Mouse (Mus musculus) CH12.LX (cell line): ENCODE measurements around the gene Kptn. TPM values are rescaled to one million over a fixed set of nuclear protein-coding genes. Genes with fewer than 3 reads are reported as not detected.

Experiments
- DNase-seq: peaks from one replicate; pipeline ENCODE4 v3.0.0-alpha.2; 2013; ENCODE audit errors: extremely low read depth
- H3K27ac ChIP-seq: 2 replicates; pipeline ENCODE4 v1.5.1; 2012; ENCODE audit warnings: low read depth, mild to moderate bottlenecking, control low read depth, moderate library complexity; ENCODE audit not compliant: insufficient read depth
- H3K27me3 ChIP-seq: replicated peaks from 2 replicates; pipeline ENCODE3; 2012; ENCODE audit warnings: inconsistent platforms
- H3K36me3 ChIP-seq, 2 experiments: replicated peaks in 1 of 2; 2 replicates each; pipeline versions ENCODE3 to v1.6.1; 2012; ENCODE audit warnings: inconsistent platforms in 1 of 2, low read length in 1 of 2, mild to moderate bottlenecking in 1 of 2, mixed read lengths in 1 of 2, moderate library complexity in 1 of 2; ENCODE audit not compliant: control insufficient read depth in 1 of 2, insufficient read depth in 1 of 2
- H3K4me1 ChIP-seq, 2 experiments: 2 replicates each; pipeline ENCODE4 v1.6.1; 2012; ENCODE audit warnings: inconsistent platforms in 1 of 2, moderate library complexity in 1 of 2; ENCODE audit not compliant: insufficient read depth in 2 of 2, control insufficient read depth in 1 of 2
- H3K4me2 ChIP-seq: 2 replicates; pipeline ENCODE4 v1.6.1; 2012; ENCODE audit warnings: low read depth, mild to moderate bottlenecking, control low read depth; ENCODE audit not compliant: poor library complexity, insufficient read depth, severe bottlenecking
- H3K4me3 ChIP-seq, 3 experiments: fragments of 150-350 bp in 1 of 3; sonication (generic) in 1 of 3; replicated peaks in 1 of 3; 2 replicates each; pipeline versions ENCODE3 to v1.5.1; 2011 to 2012; ENCODE audit warnings: low read depth in 2 of 3, low read length in 2 of 3, mild to moderate bottlenecking in 2 of 3, moderate library complexity in 2 of 3, control low read depth in 1 of 3, improper control_type of control experiment in 1 of 3, inconsistent platforms in 1 of 3, mixed read lengths in 1 of 3; ENCODE audit not compliant: poor library complexity in 1 of 3
- H3K79me2 ChIP-seq: replicated peaks from 2 replicates; pipeline ENCODE4 v1.6.1; 2012; ENCODE audit warnings: mild to moderate bottlenecking, moderate library complexity; ENCODE audit not compliant: control insufficient read depth, poor library complexity, insufficient read depth, severe bottlenecking; ENCODE audit errors: extremely low read depth
- H3K9ac ChIP-seq: 2 replicates; pipeline ENCODE4 v1.6.1; 2012; ENCODE audit warnings: low read depth, mild to moderate bottlenecking, control low read depth, moderate library complexity; ENCODE audit not compliant: insufficient read depth
- H3K9me3 ChIP-seq: replicated peaks from 2 replicates; pipeline ENCODE3; 2012; ENCODE audit warnings: low read length, inconsistent platforms, mixed read lengths
- BHLHE40 ChIP-seq: IDR thresholded peaks from 2 replicates; pipeline ENCODE4 v1.6.1; 2011; ENCODE audit warnings: mild to moderate bottlenecking, low read depth, low read length, improper control_type of control experiment
- CHD2 ChIP-seq: IDR thresholded peaks from 2 replicates; pipeline ENCODE4 v1.6.1; 2011; ENCODE audit warnings: low read length, improper control_type of control experiment
- ELF1 ChIP-seq: IDR thresholded peaks from 2 replicates; pipeline ENCODE4 v1.6.1; 2014; ENCODE audit warnings: low read depth, mild to moderate bottlenecking, inconsistent platforms, low read length, improper control_type of control experiment
- EP300 ChIP-seq: IDR thresholded peaks from 2 replicates; pipeline ENCODE4 v1.6.1; 2011; ENCODE audit warnings: low read length, improper control_type of control experiment
- ETS1 ChIP-seq: conservative IDR thresholded peaks from 2 replicates; pipeline ENCODE4 v1.6.1; 2012; ENCODE audit warnings: low read depth, mild to moderate bottlenecking, inconsistent platforms, low read length, improper control_type of control experiment, moderate library complexity
- GABPA ChIP-seq: IDR thresholded peaks from 2 replicates; pipeline ENCODE4 v1.6.1; 2012; ENCODE audit warnings: low read depth, low read length, improper control_type of control experiment, inconsistent platforms; ENCODE audit not compliant: insufficient replicate concordance
- HCFC1 ChIP-seq: IDR thresholded peaks from 2 replicates; pipeline ENCODE4 v1.6.1; 2012; ENCODE audit warnings: low read depth, mild to moderate bottlenecking, inconsistent platforms, low read length, improper control_type of control experiment
- IRF4 ChIP-seq: IDR thresholded peaks from 2 replicates; pipeline ENCODE4 v1.6.1; 2014; ENCODE audit warnings: low read depth, mild to moderate bottlenecking, inconsistent platforms, low read length, improper control_type of control experiment
- JUN ChIP-seq: IDR thresholded peaks from 2 replicates; pipeline ENCODE4 v1.6.1; 2011; ENCODE audit warnings: low read depth, mild to moderate bottlenecking, low read length, improper control_type of control experiment, moderate library complexity; ENCODE audit not compliant: insufficient read depth
- JUND ChIP-seq: conservative IDR thresholded peaks from 2 replicates; pipeline ENCODE4 v1.6.1; 2011; ENCODE audit warnings: low read depth, low read length, improper control_type of control experiment
- MAFK ChIP-seq: IDR thresholded peaks from 2 replicates; pipeline ENCODE4 v1.6.1; 2011; ENCODE audit warnings: low read length, improper control_type of control experiment; ENCODE audit not compliant: insufficient replicate concordance
- MAX ChIP-seq: IDR thresholded peaks from 2 replicates; pipeline ENCODE4 v1.6.1; 2011; ENCODE audit warnings: low read length, improper control_type of control experiment
- MEF2A ChIP-seq: IDR thresholded peaks from 2 replicates; pipeline ENCODE4 v1.6.1; 2014; ENCODE audit warnings: low read depth, mild to moderate bottlenecking, inconsistent platforms, low read length, improper control_type of control experiment, borderline replicate concordance
- MXI1 ChIP-seq: IDR thresholded peaks from 2 replicates; pipeline ENCODE4 v1.6.1; 2011; ENCODE audit warnings: mild to moderate bottlenecking, low read depth, low read length, improper control_type of control experiment
- NRF1 ChIP-seq: IDR thresholded peaks from 2 replicates; pipeline ENCODE4 v1.6.1; 2014; ENCODE audit warnings: low read depth, mild to moderate bottlenecking, inconsistent platforms, low read length, improper control_type of control experiment, moderate library complexity
- PAX5 ChIP-seq: IDR thresholded peaks from 2 replicates; pipeline ENCODE4 v1.6.1; 2012; ENCODE audit warnings: low read length, inconsistent platforms, mixed read lengths
- POLR2AphosphoS2 ChIP-seq: IDR thresholded peaks from 2 replicates; pipeline ENCODE4 v1.6.1; 2011; ENCODE audit warnings: low read depth, low read length, improper control_type of control experiment
- RCOR1 ChIP-seq: conservative IDR thresholded peaks from 2 replicates; pipeline ENCODE4 v1.6.1; 2012; ENCODE audit warnings: low read depth, mild to moderate bottlenecking, inconsistent platforms, low read length, improper control_type of control experiment
- SIN3A ChIP-seq: IDR thresholded peaks from 2 replicates; pipeline ENCODE4 v1.6.1; 2012; ENCODE audit warnings: low read length, improper control_type of control experiment, inconsistent platforms
- UBTF ChIP-seq: IDR thresholded peaks from 2 replicates; pipeline ENCODE4 v1.6.1; 2012; ENCODE audit warnings: low read depth, mild to moderate bottlenecking, inconsistent platforms, low read length, improper control_type of control experiment, moderate library complexity
- ZC3H11A ChIP-seq: IDR thresholded peaks from 2 replicates; pipeline ENCODE4 v1.6.1; 2012; ENCODE audit warnings: low read depth, mild to moderate bottlenecking, inconsistent platforms, low read length, improper control_type of control experiment
- dilution Hi-C: fragments of 300-500 bp; cut with MboI; formaldehyde crosslinking; loops from 2 replicates; pipeline ENCODE4 v1.14.3; 2020; ENCODE audit warnings: low sequenced_read_pairs; ENCODE audit not compliant: extremely low pct_unique_long_range_greater_than_20kb, extremely low pct_ligation_motif_present
- in situ Hi-C: fragments of 300-500 bp; cut with MboI; formaldehyde crosslinking; loops from 3 replicates; pipeline ENCODE4 v1.14.3; 2019; ENCODE audit warnings: low sequenced_read_pairs, low pct_ligation_motif_present, low pct_unique_long_range_greater_than_20kb, mixed read lengths
- polyA plus RNA-seq: library from polyadenylated mRNA; unstranded; fragments of >175 nt; gene quantifications from 2 replicates; pipeline ENCODE4 v1.2.1, GENCODE M21; 2012; ENCODE audit warnings: low read depth; ENCODE audit not compliant: insufficient read length
- total RNA-seq, 2 experiments: library from RNA; depleted of rRNA; stranded (reverse); fragments of 300-350 nt in 1 of 2; fragments of >200 nt in 1 of 2; gene quantifications; 2 replicates each; pipeline ENCODE4 v1.2.3; 2012 to 2014

Kptn gene
- total and polyA plus RNA-seq, 3 experiments = 14.5 to 25.4 (median 17.5) TPM

DNA sequence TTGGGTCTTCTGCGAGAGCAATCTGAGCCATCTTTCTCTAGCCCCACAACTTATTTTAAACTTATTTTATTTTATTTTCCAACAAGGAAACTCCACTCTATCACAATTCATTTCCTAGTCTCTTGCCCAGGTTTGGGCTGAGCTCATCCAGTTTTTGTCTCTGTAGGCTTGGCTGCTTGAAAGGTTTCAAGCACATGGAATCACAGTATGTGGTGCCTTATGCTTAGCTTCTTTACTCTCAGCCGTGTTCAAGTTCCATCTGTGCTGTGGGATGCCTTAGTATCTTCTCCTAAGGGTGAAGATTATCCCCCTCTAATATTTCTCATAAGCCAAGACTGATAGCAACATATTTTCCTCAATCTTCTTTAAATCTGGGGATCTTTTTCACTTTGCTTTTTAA, 32.1 kb upstream of the Kptn start:
- TF ChIP-seq ELF1 = no peak
- no peak for TF ChIP-seq HCFC1
- no peak for TF ChIP-seq CHD2
- TF ChIP-seq PAX5 = no peak
- no peak for TF ChIP-seq IRF4
- TF ChIP-seq MAX = no peak
- no peak for TF ChIP-seq JUND
- TF ChIP-seq MAFK = no peak
- TF ChIP-seq UBTF = no peak
- TF ChIP-seq EP300 = no peak
- TF ChIP-seq NRF1 = no peak
- TF ChIP-seq GABPA = no peak
- DNase-seq = no peak
- H3K9ac ChIP-seq = no peak overlapping the region
- in situ Hi-C loops = no loop called here
- dilution Hi-C loops = no loop called here
- no peak overlapping the region for H3K4me2 ChIP-seq
- no peak overlapping the region for H3K4me3 ChIP-seq
- no peaks in the 10 kb centered on the region for H3K36me3 ChIP-seq
- peaks cover 8% of the 10 kb centered on the region for H3K27me3 ChIP-seq
- H3K9me3 ChIP-seq = no peaks in the 10 kb centered on the region
- no peaks in the 10 kb centered on the region for H3K79me2 ChIP-seq
- H3K4me1 ChIP-seq = no peaks in the 10 kb centered on the region
- H3K27ac ChIP-seq = no peak overlapping the region

DNA sequence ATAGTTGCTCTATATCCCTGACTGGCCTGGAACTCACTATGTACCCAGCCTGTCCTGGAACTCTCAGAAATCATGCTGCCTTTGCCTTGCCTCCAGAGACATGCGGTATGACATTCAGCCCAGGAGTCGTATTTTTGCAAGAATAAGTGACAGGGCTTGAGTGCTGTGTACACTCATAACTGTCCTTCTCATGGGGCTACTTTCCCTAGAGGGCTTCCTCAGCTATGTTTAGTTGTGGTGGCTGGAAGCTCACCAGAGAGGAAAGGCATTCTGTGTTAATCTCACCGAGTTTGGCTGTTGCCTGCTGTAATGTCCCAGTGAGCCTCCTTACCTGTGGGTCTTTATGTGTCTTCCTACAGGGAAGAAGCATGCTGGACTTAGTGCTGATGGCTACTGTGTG, 25.1 kb upstream of the Kptn start:
- Histone ChIP-seq H3K4me1 (peaks cover 19 to 24% of the 10 kb centered on the region in 2 experiments), H3K27ac (no peak overlapping the region), H3K4me3 (no peak overlapping the region), H3K4me2 (0 out of 2 replicates have a peak overlapping the region, but pooled peaks have one; percentile 23)
- no peak; the same call in 1 of the 2 replicates for TF ChIP-seq SIN3A
- peak; percentile 20; the same call in 1 of the 2 replicates for TF ChIP-seq EP300
- TF ChIP-seq BHLHE40 = no peak
- TF ChIP-seq ZC3H11A = no peak
- no peak for TF ChIP-seq MXI1
- TF ChIP-seq JUND = 0 out of 2 replicates have a peak, but pooled peaks have one; percentile 43
- no peak for TF ChIP-seq POLR2AphosphoS2
- peak; percentile 26; the same call in 1 of the 2 replicates for TF ChIP-seq JUN
- TF ChIP-seq RCOR1 = no peak
- peak; percentile 57 for TF ChIP-seq MEF2A
- peak; percentile 27; the same call in 1 of the 2 replicates for TF ChIP-seq ETS1
- peak; percentile 72 for TF ChIP-seq IRF4
- TF ChIP-seq MAFK = no peak
- TF ChIP-seq, all 38 proteins: peak for 6
- H3K36me3 ChIP-seq = no peaks in the 10 kb centered on the region
- dilution Hi-C loops = no loop called here
- no peaks in the 10 kb centered on the region for H3K9me3 ChIP-seq
- no peak overlapping the region for H3K9ac ChIP-seq
- DNase-seq = peak; percentile 34
- peaks cover 4% of the 10 kb centered on the region for H3K27me3 ChIP-seq
- H3K79me2 ChIP-seq = peaks cover 9% of the 10 kb centered on the region
- in situ Hi-C loops = no loop called here
